Mouse (Mus musculus) heart, embryonic 15.5 days (tissue): Measurements from ENCODE around the gene St6gal1. TPM values are rescaled to one million over a fixed set of nuclear protein-coding genes. Genes with fewer than 3 reads are reported as not detected.
A peak's percentile ranks its signal among the peaks of the same experiment; 100 is the strongest.

Experiments used
- ATAC-seq: fragments of 200-750 bp; cut with Nextera tagmentation; replicated peaks from 2 replicates; pipeline ENCODE4 v1.8.0; 2017; ENCODE audit warnings: low read depth, moderate TSS enrichment; ENCODE audit not compliant: insufficient number of reproducible peaks, insufficient read depth, low FRiP score
- H3K27ac ChIP-seq: fragments of 300-500 bp; sonication (generic); 2 replicates; pipeline ENCODE4 v1.5.1; 2015; ENCODE audit warnings: mild to moderate bottlenecking, inconsistent platforms
- H3K27me3 ChIP-seq: fragments of 300-500 bp; sonication (generic); 2 replicates; pipeline ENCODE4 v1.6.1; 2015; ENCODE audit warnings: inconsistent platforms
- H3K36me3 ChIP-seq: fragments of 300-500 bp; sonication (generic); 2 replicates; pipeline ENCODE4 v1.6.1; 2015; ENCODE audit warnings: mild to moderate bottlenecking, inconsistent platforms
- H3K4me1 ChIP-seq: fragments of 300-500 bp; sonication (generic); replicated peaks from 2 replicates; pipeline ENCODE4 v1.6.1; 2015; ENCODE audit warnings: inconsistent platforms
- H3K4me2 ChIP-seq: fragments of 300-500 bp; sonication (generic); 2 replicates; pipeline ENCODE4 v1.6.1; 2015; ENCODE audit warnings: inconsistent platforms, mild to moderate bottlenecking, moderate library complexity
- H3K4me3 ChIP-seq: fragments of 300-500 bp; sonication (generic); 2 replicates; pipeline ENCODE4 v1.5.1; 2015; ENCODE audit warnings: mild to moderate bottlenecking, inconsistent platforms
- H3K9ac ChIP-seq: fragments of 300-500 bp; sonication (generic); 2 replicates; pipeline ENCODE4 v1.6.1; 2015; ENCODE audit warnings: mild to moderate bottlenecking, inconsistent platforms
- H3K9me3 ChIP-seq: fragments of 300-500 bp; sonication (generic); replicated peaks from 2 replicates; pipeline ENCODE4 v1.6.1; 2016; ENCODE audit warnings: inconsistent platforms
- WGBS: fragments of 180-500 bp; shearing (Covaris S2); methylation state at CpG from one replicate; pipeline ENCODE4 v1.1.7; 2015; ENCODE audit warnings: mixed read lengths; 5-methylcytosine and 5-hydroxymethylcytosine counted together
- polyA plus RNA-seq: library from polyadenylated mRNA; unstranded; fragments of >200 nt; fragmentation: Nextera tagmentation; extraction: Ambion mirVana; gene quantifications from 2 replicates; pipeline ENCODE4 v1.2.1, GENCODE M21; 2015

The St6gal1 gene
- polyA plus RNA-seq, 1 experiment from 2014 or later, result 14.8 TPM

DNA sequence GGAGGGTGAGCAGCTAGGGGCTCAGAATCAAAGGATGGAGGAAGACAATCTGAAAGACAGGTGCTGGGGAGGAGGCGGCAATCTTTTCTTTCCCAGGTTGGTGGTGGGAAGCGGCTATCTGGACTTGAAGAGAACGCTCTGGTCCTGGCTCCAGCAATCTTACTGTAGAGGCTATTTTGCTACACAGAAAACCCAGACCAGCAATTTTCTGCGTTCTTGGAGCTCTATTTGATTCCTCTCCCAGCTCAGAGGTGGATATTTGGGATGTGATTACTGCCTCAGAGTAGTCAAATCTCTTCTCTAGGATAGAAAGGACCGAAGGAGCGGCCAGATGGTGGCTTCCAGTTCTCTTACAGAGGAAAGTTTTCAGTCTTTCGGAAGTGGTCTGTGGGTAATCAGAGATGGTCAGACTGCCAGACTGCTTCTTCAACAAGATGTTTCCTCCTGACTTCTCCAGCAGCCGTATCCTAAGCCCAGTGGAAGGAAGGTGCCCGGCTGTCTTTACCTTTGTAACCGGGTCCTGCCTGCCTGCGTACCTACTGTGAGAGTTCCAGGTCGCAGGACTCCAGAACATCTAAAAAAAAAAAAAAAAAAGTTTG is 570 bp upstream of the St6gal1 start:
- no peak for ATAC-seq
- peak overlapping the region; percentile 93 for H3K4me2 ChIP-seq
- peak overlapping the region; percentile 78 for H3K4me3 ChIP-seq
- H3K36me3 ChIP-seq, result no peaks in the 10 kb centered on the region
- 27% methylated on average over 12 of the region's 12 CpGs for WGBS
- H3K4me1 ChIP-seq, result peaks cover 15% of the 10 kb centered on the region
- H3K9me3 ChIP-seq, result no peaks in the 10 kb centered on the region
- peak overlapping the region; percentile 86 for H3K27ac ChIP-seq
- peaks cover 5% of the 10 kb centered on the region; the same call in 1 of the 2 replicates for H3K27me3 ChIP-seq
- H3K9ac ChIP-seq, result peak overlapping the region; percentile 23; the same call in 1 of the 2 replicates

DNA sequence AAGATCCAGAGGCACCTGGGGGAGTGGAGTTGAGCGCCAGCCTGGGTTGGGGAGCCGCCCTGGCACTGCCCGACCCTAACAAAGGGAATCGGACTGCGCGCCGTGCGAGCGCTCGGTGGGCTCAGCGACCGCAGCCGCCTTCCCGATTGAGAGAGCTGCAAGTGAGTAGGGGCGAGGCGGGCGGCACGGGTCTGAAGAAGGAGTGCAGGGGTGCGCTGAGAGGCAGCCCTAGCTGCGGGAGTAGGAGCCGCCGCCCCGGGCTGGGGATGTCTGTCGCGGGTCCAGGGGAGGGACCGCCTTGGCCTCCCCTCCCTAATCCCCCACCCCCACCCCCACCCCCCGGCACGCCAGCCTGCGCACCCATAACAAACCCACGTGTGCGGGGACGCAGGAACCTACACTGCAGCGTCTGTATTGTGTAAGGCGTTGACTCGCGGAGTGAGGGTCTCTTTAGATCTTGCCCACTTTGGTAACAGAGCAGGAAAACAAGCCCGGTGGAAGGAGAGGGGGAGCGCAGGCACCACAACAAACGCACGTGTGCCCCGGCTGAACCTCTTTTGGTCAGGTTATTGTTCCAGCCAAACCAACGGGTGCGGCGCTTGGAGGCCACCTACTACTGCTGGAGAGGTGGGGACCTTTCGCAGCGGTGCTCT is 655 bp downstream of the St6gal1 start:
- Histone ChIP-seq H3K4me3 (peak overlapping the region; percentile 78), H3K9ac (peak overlapping the region; percentile 87), H3K27ac (peak overlapping the region; percentile 86), H3K27me3 (peaks cover 5% of the 10 kb centered on the region; the same call in 1 of the 2 replicates), H3K4me2 (peak overlapping the region; percentile 93), H3K9me3 (no peaks in the 10 kb centered on the region), H3K4me1 (peaks cover 21% of the 10 kb centered on the region), H3K36me3 (no peaks in the 10 kb centered on the region)
- peak; percentile 54 for ATAC-seq
- under 1% methylated on average over 46 of the region's 46 CpGs for WGBS

DNA sequence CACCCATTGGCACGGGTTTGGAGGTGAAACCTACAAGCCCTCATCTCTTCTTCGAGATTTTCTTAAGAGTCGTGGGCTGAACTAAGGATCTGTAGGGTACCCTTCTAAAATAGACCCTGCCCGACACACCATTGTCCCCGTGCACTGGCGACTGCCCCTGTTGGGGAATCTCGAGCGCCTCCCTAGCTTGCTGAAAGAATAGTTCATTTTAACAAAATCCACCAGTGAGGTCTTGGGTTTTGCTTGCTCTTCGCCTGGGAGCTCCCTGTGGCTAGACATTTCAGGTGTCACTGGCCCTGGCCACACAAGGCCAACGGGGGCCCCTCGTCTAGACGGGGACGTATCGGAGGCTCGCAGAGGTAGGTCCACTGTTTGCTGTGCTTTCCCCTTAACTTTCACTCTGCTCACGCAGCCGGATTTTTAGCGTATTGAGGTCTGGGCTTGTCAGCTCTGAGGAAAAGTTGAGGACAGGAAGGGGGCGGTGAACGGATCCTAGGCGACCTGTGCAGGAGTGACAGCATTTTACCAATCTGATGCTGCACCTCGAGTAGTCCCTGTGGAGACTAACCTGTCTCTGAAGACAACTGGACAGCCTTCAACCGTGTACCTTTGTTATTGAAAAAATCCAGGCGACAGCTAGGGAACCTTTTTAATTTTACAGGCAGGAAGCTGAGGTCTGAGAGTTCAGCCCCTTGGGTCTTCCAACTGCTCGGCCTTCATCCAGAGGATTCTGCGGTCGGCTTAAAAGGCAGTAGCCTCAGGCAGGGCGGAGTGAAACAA is 1.5 kb downstream of the St6gal1 start:
- under 1% methylated on average over 28 of the region's 28 CpGs for WGBS
- peak overlapping the region; percentile 87 for H3K9ac ChIP-seq
- peaks cover 5% of the 10 kb centered on the region; the same call in 1 of the 2 replicates for H3K27me3 ChIP-seq
- no peaks in the 10 kb centered on the region for H3K9me3 ChIP-seq
- H3K4me1 ChIP-seq, result peaks cover 28% of the 10 kb centered on the region
- peak; percentile 19; the same call in 1 of the 2 replicates for ATAC-seq
- peak overlapping the region; percentile 86 for H3K27ac ChIP-seq
- no peaks in the 10 kb centered on the region for H3K36me3 ChIP-seq
- peak overlapping the region; percentile 93 for H3K4me2 ChIP-seq
- peak overlapping the region; percentile 78 for H3K4me3 ChIP-seq

GRCm38 (mm10) chr16:23226601-23227351 is 2.2 kb downstream of the St6gal1 start:
- Histone ChIP-seq H3K4me2 (peak overlapping the region; percentile 93), H3K27ac (peak overlapping the region; percentile 86), H3K36me3 (no peaks in the 10 kb centered on the region), H3K9ac (peak overlapping the region; percentile 87), H3K9me3 (no peaks in the 10 kb centered on the region), H3K27me3 (peaks cover 5% of the 10 kb centered on the region; the same call in 1 of the 2 replicates), H3K4me3 (peak overlapping the region; percentile 78), H3K4me1 (peaks cover 36% of the 10 kb centered on the region)
- 16% methylated on average over 14 of the region's 14 CpGs for WGBS
- ATAC-seq, result no peak

DNA sequence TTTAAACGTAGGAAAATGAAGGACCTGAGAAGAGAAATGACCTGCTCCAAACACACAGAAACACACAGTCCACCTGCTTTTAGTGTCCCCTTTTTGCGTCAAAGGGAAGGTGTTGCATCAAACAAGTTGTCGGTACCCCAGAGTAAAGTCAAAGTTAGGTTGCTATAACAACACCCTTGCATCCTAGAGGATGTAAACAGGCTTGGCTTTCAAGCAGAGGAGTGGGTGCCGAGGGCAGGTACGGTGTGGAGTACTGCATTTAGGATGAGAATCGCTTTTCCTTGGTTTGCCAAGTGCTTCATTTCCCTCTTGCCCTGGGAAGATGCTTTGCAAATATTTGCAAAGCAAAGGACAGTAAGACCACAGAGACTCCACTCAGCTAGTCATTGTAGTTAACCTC is 3.3 kb downstream of the St6gal1 start:
- ATAC-seq, result no peak
- H3K27me3 ChIP-seq, result peaks cover 5% of the 10 kb centered on the region; the same call in 1 of the 2 replicates
- H3K9ac ChIP-seq, result no peak overlapping the region
- no peak overlapping the region for H3K27ac ChIP-seq
- H3K4me2 ChIP-seq, result peak overlapping the region; percentile 93; the same call in 1 of the 2 replicates
- H3K9me3 ChIP-seq, result no peaks in the 10 kb centered on the region
- peaks cover 45% of the 10 kb centered on the region for H3K4me1 ChIP-seq
- H3K4me3 ChIP-seq, result no peak overlapping the region
- 55% methylated on average over 6 of the region's 6 CpGs for WGBS
- no peaks in the 10 kb centered on the region for H3K36me3 ChIP-seq

GRCm38 (mm10) chr16:23228486-23228885 is 3.9 kb downstream of the St6gal1 start:
- no peaks in the 10 kb centered on the region for H3K9me3 ChIP-seq
- H3K27ac ChIP-seq, result no peak overlapping the region
- peaks cover 5% of the 10 kb centered on the region; the same call in 1 of the 2 replicates for H3K27me3 ChIP-seq
- no peaks in the 10 kb centered on the region for H3K36me3 ChIP-seq
- no peak overlapping the region for H3K9ac ChIP-seq
- H3K4me2 ChIP-seq, result no peak overlapping the region
- peaks cover 49% of the 10 kb centered on the region for H3K4me1 ChIP-seq
- no peak for ATAC-seq
- H3K4me3 ChIP-seq, result no peak overlapping the region
- 48% methylated on average over 3 of the region's 3 CpGs for WGBS

- Histone ChIP-seq H3K36me3 (no peaks in the 10 kb centered on the region), H3K27me3 (peaks cover 5% of the 10 kb centered on the region; the same call in 1 of the 2 replicates), H3K4me3 (no peak overlapping the region), H3K9ac (no peak overlapping the region), H3K4me2 (no peak overlapping the region), H3K4me1 (peaks cover 47% of the 10 kb centered on the region), H3K27ac (no peak overlapping the region), H3K9me3 (no peaks in the 10 kb centered on the region)
- no peak for ATAC-seq
- 65% methylated on average over 3 of the region's 3 CpGs for WGBS
Observed at GRCm38 (mm10) chr16:23229945-23230344, 5.4 kb downstream of the St6gal1 start.

DNA sequence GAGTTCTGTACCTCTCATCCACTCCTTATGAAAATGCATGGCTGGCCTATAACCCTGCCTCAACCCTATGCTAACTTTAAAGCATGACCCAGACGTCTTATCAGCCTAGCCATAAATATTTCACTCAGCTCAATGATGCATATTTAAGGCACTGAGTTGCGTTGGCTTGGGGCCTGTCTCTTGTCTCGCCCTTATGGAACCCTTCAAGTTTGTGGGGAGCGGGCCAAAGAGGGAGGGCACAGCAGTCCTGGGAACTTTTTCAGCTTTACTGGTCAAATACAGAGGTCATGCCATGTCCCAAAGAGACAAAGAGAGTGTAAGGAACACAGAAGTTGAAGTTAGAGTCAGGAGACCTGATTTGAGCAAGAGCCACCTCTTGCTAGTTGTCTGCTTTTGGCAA is 6.6 kb downstream of the St6gal1 start:
- Histone ChIP-seq H3K9ac (no peak overlapping the region), H3K27me3 (peaks cover 14% of the 10 kb centered on the region), H3K36me3 (no peaks in the 10 kb centered on the region), H3K4me1 (peaks cover 47% of the 10 kb centered on the region), H3K9me3 (no peaks in the 10 kb centered on the region), H3K4me3 (no peak overlapping the region), H3K4me2 (no peak overlapping the region), H3K27ac (peak overlapping the region; percentile 52)
- peak; percentile 59; the same call in 1 of the 2 replicates for ATAC-seq
- WGBS, result 28% methylated on average over 4 of the region's 4 CpGs

- 29% methylated on average over 7 of the region's 7 CpGs for WGBS
- no peak overlapping the region for H3K9ac ChIP-seq
- peaks cover 54% of the 10 kb centered on the region for H3K4me1 ChIP-seq
- peak overlapping the region; percentile 37; the same call in 1 of the 2 replicates for H3K27ac ChIP-seq
- H3K4me3 ChIP-seq, result no peak overlapping the region
- no peak for ATAC-seq
- peaks cover 14% of the 10 kb centered on the region for H3K27me3 ChIP-seq
- no peak overlapping the region for H3K4me2 ChIP-seq
- no peaks in the 10 kb centered on the region for H3K9me3 ChIP-seq
- H3K36me3 ChIP-seq, result no peaks in the 10 kb centered on the region
Observed at GRCm38 (mm10) chr16:23232691-23233090, 8.2 kb downstream of the St6gal1 start.

GRCm38 (mm10) chr16:23233496-23233895 is 9.0 kb downstream of the St6gal1 start:
- Histone ChIP-seq H3K4me2 (no peak overlapping the region), H3K9ac (no peak overlapping the region), H3K36me3 (no peaks in the 10 kb centered on the region), H3K9me3 (no peaks in the 10 kb centered on the region), H3K27ac (no peak overlapping the region), H3K27me3 (peaks cover 10% of the 10 kb centered on the region), H3K4me3 (no peak overlapping the region), H3K4me1 (peaks cover 57% of the 10 kb centered on the region)
- no peak for ATAC-seq
- 73% methylated on average over 10 of the region's 10 CpGs for WGBS
